Mouse (Mus musculus): ENCODE results near the gene Gm4907. TPM values are rescaled to one million over a fixed set of nuclear protein-coding genes. Genes with fewer than 3 reads are reported as not detected.

Gm4907 gene
- total and polyA plus RNA-seq, 3 experiments, result not detected

DNA sequence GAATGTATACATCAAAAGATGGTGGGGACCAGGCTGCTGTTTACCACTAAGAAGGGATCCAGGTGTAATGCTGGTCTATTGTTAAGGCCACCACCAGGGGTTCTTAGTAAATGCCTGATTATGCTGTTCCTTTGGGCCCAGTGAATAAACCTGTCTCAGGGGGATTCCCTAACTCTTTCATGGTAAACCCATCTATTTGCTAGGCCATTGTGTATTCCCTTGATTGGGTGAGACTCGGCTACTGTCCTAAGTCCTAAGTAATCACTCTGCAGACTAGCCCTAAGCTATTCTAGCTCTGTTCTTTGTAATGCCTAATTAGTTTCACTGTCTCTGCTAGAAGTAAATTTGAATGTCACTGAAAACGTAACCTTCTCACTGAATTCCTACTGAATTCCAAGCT lies 71.8 kb downstream of the Gm4907 start:
- no peaks in the 10 kb centered on the region for H3K79me2 ChIP-seq (ENCODE audit: control insufficient read depth, insufficient read depth, low read length, poor library complexity)
- TF ChIP-seq SIN3A (IDR thresholded peaks at IDR 0.05; ENCODE audit: low read length) (no peak), UBTF (IDR thresholded peaks at IDR 0.05; ENCODE audit: borderline replicate concordance, insufficient read depth, low read depth, low read length) (no peak), NRF1 (IDR thresholded peaks at IDR 0.05; ENCODE audit: insufficient read depth, low read depth, low read length, poor library complexity, severe bottlenecking) (no peak), ELF1 (IDR thresholded peaks at IDR 0.05; ENCODE audit: low read depth, low read length) (no peak), CTCF (IDR thresholded peaks at IDR 0.05 in 2 of 3, conservative IDR thresholded peaks at IDR 0.05 in 1 of 3; ENCODE audit: control insufficient read depth in 1 of 3, insufficient read depth in 1 of 3, low read depth in 2 of 3, low read length in 3 of 3, poor library complexity in 1 of 3, severe bottlenecking in 1 of 3) (no peak), TBP (IDR thresholded peaks at IDR 0.05; ENCODE audit: low read depth, low read length) (no peak), MYB (IDR thresholded peaks at IDR 0.05; ENCODE audit: low read depth, low read length) (no peak), MXI1 (IDR thresholded peaks at IDR 0.05; ENCODE audit: low read depth, low read length) (no peak), CHD1 (IDR thresholded peaks at IDR 0.05; ENCODE audit: low read depth, low read length) (no peak), MYC (IDR thresholded peaks at IDR 0.05; ENCODE audit: low read depth, low read length) (no peak)

More for the DNA sequence above, 71.8 kb downstream of the Gm4907 start:
- H3K27me3 ChIP-seq (ENCODE audit: control insufficient read depth in 1 of 2, insufficient read depth in 2 of 2, low read length in 2 of 2), result no peaks in the 10 kb centered on the region
- no peaks in the 10 kb centered on the region for H3K9me3 ChIP-seq (replicated peaks; ENCODE audit: insufficient read depth, low read length)
- H3K4me1 ChIP-seq (ENCODE audit: control insufficient read depth in 1 of 2, insufficient read depth in 2 of 2, low read length in 2 of 2), result no peaks in the 10 kb centered on the region
- no peak overlapping the region for H3K9ac ChIP-seq (ENCODE audit: control insufficient read depth, low read depth, low read length, poor library complexity, severe bottlenecking)
- no peak overlapping the region for H3K4me3 ChIP-seq (ENCODE audit: control insufficient read depth in 1 of 2, insufficient read depth in 1 of 2, low read depth in 2 of 2, low read length in 2 of 2)
- H3K27ac ChIP-seq (ENCODE audit: control insufficient read depth, low read depth, low read length), result no peak overlapping the region
- DNase-seq (ENCODE audit: low read depth, low spot score), result no peak
- H3K36me3 ChIP-seq (ENCODE audit: control insufficient read depth in 1 of 2, insufficient read depth in 2 of 2, low read length in 2 of 2), result no peaks in the 10 kb centered on the region

Other genes starting within 250 kb of the Gm4907 start
- gene Wdr44, start 189.5 kb upstream of the Gm4907 start, total RNA-seq (2012; rRNA removed), result 7.5 and 10.4 TPM in 2 replicates
- gene Wdr44, start 189.5 kb upstream of the Gm4907 start, polyA plus RNA-seq (2012; ENCODE audit: insufficient read depth in 1 of 2, insufficient read length in 2 of 2, low read depth in 1 of 2, low replicate concordance in 2 of 2, missing spikeins in 1 of 2), result 10 to 100 TPM in 1 of 2 experiments, not detected in 1; 20.3 TPM
- not detected in 2 replicates for gene Gm4985, start 76.4 kb downstream of the Gm4907 start, total RNA-seq (2012; rRNA removed)
- gene Gm4985, start 76.4 kb downstream of the Gm4907 start, polyA plus RNA-seq (2012; ENCODE audit: insufficient read depth in 1 of 2, insufficient read length in 2 of 2, low read depth in 1 of 2, low replicate concordance in 2 of 2, missing spikeins in 1 of 2), result not detected

Data from MEL (cell line).